Mouse (Mus musculus): ENCODE data around the gene Sos2. TPM values are rescaled to one million over a fixed set of nuclear protein-coding genes. Genes with fewer than 3 reads are reported as not detected.

The Sos2 gene
- total and polyA plus RNA-seq, 3 experiments, result 9.8 to 17.8 TPM; not detected in 1

DNA sequence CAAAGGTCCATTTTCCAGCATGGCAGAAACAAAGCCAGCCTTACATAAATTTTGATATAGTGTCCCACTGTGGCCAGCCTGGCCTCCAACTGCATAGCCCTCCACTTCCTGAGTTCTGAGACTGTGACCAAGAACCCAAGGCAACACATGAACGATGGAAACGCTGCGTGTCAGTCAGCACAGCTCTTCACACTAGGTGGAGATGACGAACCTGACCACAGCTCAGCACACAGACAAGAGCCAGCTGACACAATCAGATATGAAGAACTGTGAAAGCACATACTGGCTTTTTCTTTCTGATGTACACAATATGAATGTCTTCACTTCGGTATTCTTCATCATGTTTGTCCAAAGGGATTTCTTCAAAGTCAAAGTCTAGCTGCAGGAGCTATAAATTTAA is 102.0 kb downstream of the Sos2 start:
- Histone ChIP-seq H3K36me3 (ENCODE audit: control insufficient read depth in 1 of 2, insufficient read depth in 2 of 2, low read length in 2 of 2) (peaks cover 6 to 18% of the 10 kb centered on the region in 2 experiments), H3K27me3 (ENCODE audit: control insufficient read depth in 1 of 2, insufficient read depth in 2 of 2, low read length in 2 of 2) (no peaks in the 10 kb centered on the region), H3K9me3 (replicated peaks; ENCODE audit: insufficient read depth, low read length) (no peaks in the 10 kb centered on the region), H3K4me3 (ENCODE audit: control insufficient read depth in 1 of 2, insufficient read depth in 1 of 2, low read depth in 2 of 2, low read length in 2 of 2) (no peak overlapping the region), H3K9ac (ENCODE audit: control insufficient read depth, low read depth, low read length, poor library complexity, severe bottlenecking) (no peak overlapping the region), H3K79me2 (ENCODE audit: control insufficient read depth, insufficient read depth, low read length, poor library complexity) (peaks cover 19% of the 10 kb centered on the region), H3K27ac (ENCODE audit: control insufficient read depth, low read depth, low read length) (no peak overlapping the region), H3K4me1 (ENCODE audit: control insufficient read depth in 1 of 2, insufficient read depth in 2 of 2, low read length in 2 of 2) (peaks cover 4 to 7% of the 10 kb centered on the region in 2 experiments; a peak in 3 of 4 replicates)
- DNase-seq (ENCODE audit: low read depth, low spot score), result peak; percentile 35
- TF ChIP-seq GATA1 (IDR thresholded peaks at IDR 0.05; ENCODE audit: low read depth, low read length) (peak; percentile 33; the same call in 1 of the 2 replicates), TBP (IDR thresholded peaks at IDR 0.05; ENCODE audit: low read depth, low read length) (no peak), USF2 (IDR thresholded peaks at IDR 0.05; ENCODE audit: borderline replicate concordance in 1 of 2, insufficient read depth in 1 of 2, low read depth in 1 of 2, low read length in 2 of 2) (no peak), MAX (IDR thresholded peaks at IDR 0.05; ENCODE audit: low read length) (no peak), ETS1 (IDR thresholded peaks at IDR 0.05; ENCODE audit: low read depth, low read length) (peak; percentile 51; the same call in 1 of the 2 replicates), JUND (IDR thresholded peaks at IDR 0.05; ENCODE audit: low read depth, low read length) (no peak)

DNA sequence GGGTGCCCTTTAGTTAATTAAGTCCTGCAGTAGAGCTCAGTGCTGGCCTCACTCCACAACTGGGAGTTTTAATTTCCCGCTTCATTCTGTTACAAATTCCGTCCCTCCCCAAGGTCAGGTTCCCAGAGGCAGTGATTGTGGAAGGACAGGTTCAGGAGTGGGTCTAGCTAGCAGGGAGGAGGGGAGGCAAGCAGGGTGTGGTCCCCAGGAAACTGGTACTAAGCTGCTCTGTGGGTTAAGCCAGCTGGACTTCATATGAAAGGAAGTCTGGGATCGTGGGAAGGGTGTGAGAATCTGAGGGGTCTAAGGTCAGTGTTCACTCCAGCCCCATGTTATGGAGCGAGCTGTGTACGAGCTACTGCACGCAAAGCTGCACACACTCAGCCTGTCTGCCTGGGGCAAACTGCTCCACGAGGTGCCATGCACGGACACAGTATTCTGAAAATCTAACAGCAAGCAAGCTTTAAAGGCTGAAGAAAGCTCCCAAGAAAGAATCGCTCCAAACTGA is 105.5 kb downstream of the Sos2 start:
- Histone ChIP-seq H3K9me3 (replicated peaks; ENCODE audit: insufficient read depth, low read length) (no peaks in the 10 kb centered on the region), H3K9ac (ENCODE audit: control insufficient read depth, low read depth, low read length, poor library complexity, severe bottlenecking) (no peak overlapping the region), H3K27me3 (ENCODE audit: control insufficient read depth in 1 of 2, insufficient read depth in 2 of 2, low read length in 2 of 2) (no peaks in the 10 kb centered on the region), H3K4me1 (ENCODE audit: control insufficient read depth in 1 of 2, insufficient read depth in 2 of 2, low read length in 2 of 2) (peaks cover under 1 to 4% of the 10 kb centered on the region in 2 experiments; a peak in 3 of 4 replicates), H3K79me2 (ENCODE audit: control insufficient read depth, insufficient read depth, low read length, poor library complexity) (peaks cover 4% of the 10 kb centered on the region), H3K36me3 (ENCODE audit: control insufficient read depth in 1 of 2, insufficient read depth in 2 of 2, low read length in 2 of 2) (peaks cover 6 to 12% of the 10 kb centered on the region in 2 experiments), H3K4me3 (ENCODE audit: control insufficient read depth in 1 of 2, insufficient read depth in 1 of 2, low read depth in 2 of 2, low read length in 2 of 2) (no peak overlapping the region), H3K27ac (ENCODE audit: control insufficient read depth, low read depth, low read length) (no peak overlapping the region)
- no peak for DNase-seq (ENCODE audit: low read depth, low spot score)
- no peak for TF ChIP-seq SMC3 (IDR thresholded peaks at IDR 0.05; ENCODE audit: low read depth, low read length)
- TF ChIP-seq ELF1 (IDR thresholded peaks at IDR 0.05; ENCODE audit: low read depth, low read length), result no peak
- TF ChIP-seq ZNF384 (IDR thresholded peaks at IDR 0.05; ENCODE audit: low read depth, low read length), result no peak
- TF ChIP-seq USF1 (IDR thresholded peaks at IDR 0.05; ENCODE audit: low read depth, low read length), result no peak
- peak in 1 of 2 experiments; percentile 35; a peak in 1 of 4 replicates for TF ChIP-seq POLR2A (IDR thresholded peaks at IDR 0.05; ENCODE audit: control insufficient read depth in 1 of 2, insufficient read depth in 1 of 2, low read depth in 1 of 2, low read length in 2 of 2, poor library complexity in 1 of 2)

DNA sequence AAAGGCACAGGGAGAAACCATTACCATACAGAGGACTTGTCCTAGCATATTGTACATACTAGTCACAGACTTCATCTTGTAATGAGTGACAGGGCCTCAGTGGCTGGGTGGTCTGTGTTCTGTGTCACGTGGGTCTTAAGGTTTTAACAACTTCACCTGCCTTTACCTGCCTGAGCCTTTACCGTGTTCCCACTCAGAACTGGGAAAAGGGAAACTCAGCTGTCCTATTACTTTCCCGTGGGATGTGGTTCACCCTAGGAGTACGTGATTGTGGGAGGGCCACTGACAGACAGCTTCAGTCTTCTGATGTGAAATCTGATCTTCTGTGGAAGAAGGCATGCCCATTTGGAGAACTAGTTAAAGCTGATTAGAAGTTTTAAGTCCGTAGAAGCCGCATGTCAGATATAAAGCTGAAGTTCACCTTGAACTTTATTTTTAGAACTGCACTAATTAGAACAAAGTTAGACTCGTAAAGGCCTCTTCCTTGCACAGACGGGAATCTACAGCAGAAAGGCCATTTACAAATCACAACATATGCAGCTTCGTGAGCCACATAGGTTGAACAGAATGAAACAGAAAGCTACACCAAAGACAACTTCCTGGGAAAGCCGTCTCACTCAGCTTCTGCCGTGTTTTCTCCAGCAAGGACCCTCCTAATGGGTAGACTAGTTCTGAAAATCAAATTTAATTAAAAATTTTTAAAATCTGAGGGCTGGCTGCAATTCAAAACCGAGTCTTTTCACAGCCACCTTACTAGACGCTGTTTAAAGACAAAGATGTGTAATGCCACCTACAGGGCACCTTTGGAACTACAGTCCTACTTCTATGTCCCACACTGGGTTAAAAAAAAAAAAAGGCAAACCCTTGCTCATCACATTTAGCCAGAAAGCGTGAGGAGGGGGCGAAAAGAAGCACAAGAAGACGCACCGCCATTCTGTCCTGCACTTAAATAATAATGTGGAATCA is 107.5 kb downstream of the Sos2 start:
- H3K27ac ChIP-seq (ENCODE audit: control insufficient read depth, low read depth, low read length), result no peak overlapping the region
- 0 out of 2 replicates have a peak, but pooled peaks have one; percentile 39 for TF ChIP-seq MAZ (IDR thresholded peaks at IDR 0.05; ENCODE audit: low read depth, low read length)
- TF ChIP-seq MXI1 (IDR thresholded peaks at IDR 0.05; ENCODE audit: low read depth, low read length), result 0 out of 2 replicates have a peak, but pooled peaks have one; percentile 41
- TF ChIP-seq ZC3H11A (IDR thresholded peaks at IDR 0.05; ENCODE audit: low read depth, low read length), result peak; percentile 94
- TF ChIP-seq MYB (IDR thresholded peaks at IDR 0.05; ENCODE audit: low read depth, low read length), result no peak
- 0 out of 2 replicates have a peak, but pooled peaks have one; percentile 45 for TF ChIP-seq MYC (IDR thresholded peaks at IDR 0.05; ENCODE audit: low read depth, low read length)
- TF ChIP-seq RAD21 (IDR thresholded peaks at IDR 0.05; ENCODE audit: low read depth, low read length), result peak; percentile 97
- TF ChIP-seq ZNF384 (IDR thresholded peaks at IDR 0.05; ENCODE audit: low read depth, low read length), result peak; percentile 98
- peak; percentile 51; the same call in 1 of the 2 replicates for TF ChIP-seq RCOR1 (IDR thresholded peaks at IDR 0.05; ENCODE audit: low read depth, low read length)
- no peak for TF ChIP-seq ELF1 (IDR thresholded peaks at IDR 0.05; ENCODE audit: low read depth, low read length)
- TF ChIP-seq SMC3 (IDR thresholded peaks at IDR 0.05; ENCODE audit: low read depth, low read length), result peak; percentile 89
- TF ChIP-seq MAFK (IDR thresholded peaks at IDR 0.05; ENCODE audit: borderline replicate concordance, low read depth, low read length), result no peak
- TF ChIP-seq SIN3A (IDR thresholded peaks at IDR 0.05; ENCODE audit: low read length), result peak; percentile 79
- TF ChIP-seq CHD2 (IDR thresholded peaks at IDR 0.05; ENCODE audit: low read length), result no peak
- peak; percentile 39; the same call in 1 of the 2 replicates for TF ChIP-seq HCFC1 (IDR thresholded peaks at IDR 0.05; ENCODE audit: low read depth, low read length)
- TF ChIP-seq CTCF (IDR thresholded peaks at IDR 0.05 in 2 of 3, conservative IDR thresholded peaks at IDR 0.05 in 1 of 3; ENCODE audit: control insufficient read depth in 1 of 3, insufficient read depth in 1 of 3, low read depth in 2 of 3, low read length in 3 of 3, poor library complexity in 1 of 3, severe bottlenecking in 1 of 3), result peak; percentile 30 to 82 (median 67)
- DNase-seq (ENCODE audit: low read depth, low spot score), result peak; percentile 87
- peaks cover 1 to 3% of the 10 kb centered on the region in 2 experiments; a peak in 2 of 4 replicates for H3K36me3 ChIP-seq (ENCODE audit: control insufficient read depth in 1 of 2, insufficient read depth in 2 of 2, low read length in 2 of 2)
- H3K79me2 ChIP-seq (ENCODE audit: control insufficient read depth, insufficient read depth, low read length, poor library complexity), result no peaks in the 10 kb centered on the region; the same call in 1 of the 2 replicates
- H3K4me1 ChIP-seq (ENCODE audit: control insufficient read depth in 1 of 2, insufficient read depth in 2 of 2, low read length in 2 of 2), result no peaks in the 10 kb centered on the region
- no peaks in the 10 kb centered on the region for H3K9me3 ChIP-seq (replicated peaks; ENCODE audit: insufficient read depth, low read length)
- H3K9ac ChIP-seq (ENCODE audit: control insufficient read depth, low read depth, low read length, poor library complexity, severe bottlenecking), result no peak overlapping the region
- no peaks in the 10 kb centered on the region for H3K27me3 ChIP-seq (ENCODE audit: control insufficient read depth in 1 of 2, insufficient read depth in 2 of 2, low read length in 2 of 2)
- peak overlapping the region; percentile 31 to 35; a peak in 3 of 4 replicates for H3K4me3 ChIP-seq (ENCODE audit: control insufficient read depth in 1 of 2, insufficient read depth in 1 of 2, low read depth in 2 of 2, low read length in 2 of 2)
